Mouse (Mus musculus) MEL (cell line): ENCODE measurements around the gene Fam167b. TPM values are rescaled to one million over a fixed set of nuclear protein-coding genes. Genes with fewer than 3 reads are reported as not detected.
"Not testable (repeated sequence)": the region's sequence is repeated elsewhere in the genome, so short reads cannot be mapped to it uniquely, and the experiment has no call there.

Experiments used
- DNase-seq: peaks from one replicate; pipeline ENCODE4 v3.0.0; 2011; ENCODE audit warnings: low read depth, low spot score
- H3K27ac ChIP-seq: 2 replicates; pipeline ENCODE4 v1.5.1; 2012; ENCODE audit warnings: low read depth, mild to moderate bottlenecking, control low read depth, low read length, moderate library complexity; ENCODE audit not compliant: control insufficient read depth
- H3K27me3 ChIP-seq, 2 experiments: fragments of 150-350 bp in 1 of 2; sonication (generic) in 1 of 2; 2 replicates each; pipeline ENCODE4 v1.6.1; 2012; ENCODE audit warnings: low read length in 2 of 2, mild to moderate bottlenecking in 2 of 2, improper control_type of control experiment in 1 of 2, moderate library complexity in 1 of 2; ENCODE audit not compliant: insufficient read depth in 2 of 2, control insufficient read depth in 1 of 2
- H3K36me3 ChIP-seq, 2 experiments: 2 replicates each; pipeline ENCODE4 v1.6.1; 2012 to 2014; ENCODE audit warnings: low read length in 2 of 2, improper control_type of control experiment in 1 of 2, inconsistent platforms in 1 of 2, mild to moderate bottlenecking in 1 of 2; ENCODE audit not compliant: insufficient read depth in 2 of 2, control insufficient read depth in 1 of 2
- H3K4me1 ChIP-seq, 2 experiments: fragments of 150-350 bp in 1 of 2; sonication (generic) in 1 of 2; 2 replicates each; pipeline ENCODE4 v1.6.1; 2012; ENCODE audit warnings: low read length in 2 of 2, improper control_type of control experiment in 1 of 2, mild to moderate bottlenecking in 1 of 2; ENCODE audit not compliant: insufficient read depth in 2 of 2, control insufficient read depth in 1 of 2
- H3K4me3 ChIP-seq, 2 experiments: fragments of 150-350 bp in 1 of 2; sonication (generic) in 1 of 2; 2 replicates each; pipeline ENCODE4 v1.5.1; 2012; ENCODE audit warnings: low read depth in 2 of 2, low read length in 2 of 2, mild to moderate bottlenecking in 2 of 2, moderate library complexity in 2 of 2, control low read depth in 1 of 2, improper control_type of control experiment in 1 of 2; ENCODE audit not compliant: control insufficient read depth in 1 of 2, insufficient read depth in 1 of 2
- H3K79me2 ChIP-seq: 2 replicates; pipeline ENCODE4 v1.6.1; 2012; ENCODE audit warnings: mild to moderate bottlenecking, low read length, moderate library complexity; ENCODE audit not compliant: control insufficient read depth, poor library complexity, insufficient read depth
- H3K9ac ChIP-seq: 2 replicates; pipeline ENCODE4 v1.6.1; 2012; ENCODE audit warnings: low read depth, mild to moderate bottlenecking, control low read depth, low read length, moderate library complexity; ENCODE audit not compliant: control insufficient read depth, poor library complexity, severe bottlenecking
- H3K9me3 ChIP-seq: fragments of 150-350 bp; sonication (generic); replicated peaks from 2 replicates; pipeline ENCODE4 v1.6.1; 2012; ENCODE audit warnings: mild to moderate bottlenecking, low read length, improper control_type of control experiment, moderate library complexity; ENCODE audit not compliant: insufficient read depth
- BHLHE40 ChIP-seq: IDR thresholded peaks from 2 replicates; pipeline ENCODE4 v1.6.1; 2012; ENCODE audit warnings: low read depth, mild to moderate bottlenecking, inconsistent platforms, low read length, improper control_type of control experiment, borderline replicate concordance
- CHD2 ChIP-seq: IDR thresholded peaks from 2 replicates; pipeline ENCODE4 v1.6.1; 2011; ENCODE audit warnings: low read length, improper control_type of control experiment
- CTCF ChIP-seq, 3 experiments: IDR thresholded peaks in 2 of 3; conservative IDR thresholded peaks in 1 of 3; 2 replicates each; pipeline ENCODE4 v1.5.1; 2011 to 2012; ENCODE audit warnings: low read length in 3 of 3, low read depth in 2 of 3, mild to moderate bottlenecking in 2 of 3, improper control_type of control experiment in 1 of 3, inconsistent platforms in 1 of 3, mixed read lengths in 1 of 3, moderate library complexity in 1 of 3; ENCODE audit not compliant: control insufficient read depth in 1 of 3, insufficient read depth in 1 of 3, poor library complexity in 1 of 3, severe bottlenecking in 1 of 3
- EP300 ChIP-seq, 2 experiments: IDR thresholded peaks; 2 replicates each; pipeline ENCODE4 v1.6.1; 2011; ENCODE audit warnings: improper control_type of control experiment in 2 of 2, low read length in 2 of 2, low read depth in 1 of 2, mild to moderate bottlenecking in 1 of 2
- ETS1 ChIP-seq: IDR thresholded peaks from 2 replicates; pipeline ENCODE4 v1.6.1; 2012; ENCODE audit warnings: low read depth, mild to moderate bottlenecking, inconsistent platforms, low read length, improper control_type of control experiment, moderate library complexity
- GATA1 ChIP-seq: IDR thresholded peaks from 2 replicates; pipeline ENCODE4 v1.6.1; 2011; ENCODE audit warnings: low read depth, low read length, improper control_type of control experiment
- HCFC1 ChIP-seq: IDR thresholded peaks from 2 replicates; pipeline ENCODE4 v1.6.1; 2012; ENCODE audit warnings: low read depth, mild to moderate bottlenecking, inconsistent platforms, low read length, improper control_type of control experiment, moderate library complexity
- JUND ChIP-seq: IDR thresholded peaks from 2 replicates; pipeline ENCODE4 v1.6.1; 2011; ENCODE audit warnings: low read depth, mild to moderate bottlenecking, improper control_type of control experiment, low read length
- MAX ChIP-seq: IDR thresholded peaks from 2 replicates; pipeline ENCODE4 v1.6.1; 2011; ENCODE audit warnings: low read length, improper control_type of control experiment
- MEF2A ChIP-seq: IDR thresholded peaks from 2 replicates; pipeline ENCODE4 v1.6.1; 2014; ENCODE audit warnings: low read depth, mild to moderate bottlenecking, inconsistent platforms, low read length, improper control_type of control experiment; ENCODE audit not compliant: poor library complexity, insufficient replicate concordance, severe bottlenecking; ENCODE audit errors: extremely low read depth
- MXI1 ChIP-seq: IDR thresholded peaks from 2 replicates; pipeline ENCODE4 v1.6.1; 2011; ENCODE audit warnings: mild to moderate bottlenecking, low read depth, low read length, improper control_type of control experiment
- MYB ChIP-seq: IDR thresholded peaks from 2 replicates; pipeline ENCODE4 v1.6.1; 2011; ENCODE audit warnings: mild to moderate bottlenecking, low read depth, low read length, improper control_type of control experiment
- RAD21 ChIP-seq: IDR thresholded peaks from 2 replicates; pipeline ENCODE4 v1.6.1; 2011; ENCODE audit warnings: mild to moderate bottlenecking, low read depth, low read length, improper control_type of control experiment
- RCOR1 ChIP-seq: IDR thresholded peaks from 2 replicates; pipeline ENCODE4 v1.6.1; 2012; ENCODE audit warnings: low read depth, mild to moderate bottlenecking, inconsistent platforms, low read length, improper control_type of control experiment
- SIN3A ChIP-seq: IDR thresholded peaks from 2 replicates; pipeline ENCODE4 v1.6.1; 2012; ENCODE audit warnings: low read length, improper control_type of control experiment, inconsistent platforms
- SMC3 ChIP-seq: IDR thresholded peaks from 2 replicates; pipeline ENCODE4 v1.6.1; 2011; ENCODE audit warnings: low read depth, low read length, improper control_type of control experiment
- TAL1 ChIP-seq: IDR thresholded peaks from 2 replicates; pipeline ENCODE4 v1.6.1; 2012; ENCODE audit warnings: mild to moderate bottlenecking, inconsistent platforms, low read length, moderate library complexity, mixed read lengths
- TBP ChIP-seq: IDR thresholded peaks from 2 replicates; pipeline ENCODE4 v1.8.0; 2011; ENCODE audit warnings: low read depth, low read length, improper control_type of control experiment
- TCF12 ChIP-seq: IDR thresholded peaks from 2 replicates; pipeline ENCODE4 v1.6.1; 2014; ENCODE audit warnings: low read depth, mild to moderate bottlenecking, inconsistent platforms, low read length, improper control_type of control experiment, moderate library complexity
- UBTF ChIP-seq: IDR thresholded peaks from 2 replicates; pipeline ENCODE4 v1.6.1; 2012; ENCODE audit warnings: low read depth, mild to moderate bottlenecking, inconsistent platforms, low read length, improper control_type of control experiment, moderate library complexity, borderline replicate concordance; ENCODE audit not compliant: insufficient read depth
- USF2 ChIP-seq, 2 experiments: IDR thresholded peaks; 2 replicates each; pipeline ENCODE4 v1.6.1; 2011 to 2012; ENCODE audit warnings: improper control_type of control experiment in 2 of 2, low read length in 2 of 2, borderline replicate concordance in 1 of 2, inconsistent platforms in 1 of 2, low read depth in 1 of 2, mild to moderate bottlenecking in 1 of 2; ENCODE audit not compliant: insufficient read depth in 1 of 2
- ZC3H11A ChIP-seq: IDR thresholded peaks from 2 replicates; pipeline ENCODE4 v1.6.1; 2012; ENCODE audit warnings: low read depth, mild to moderate bottlenecking, inconsistent platforms, low read length, improper control_type of control experiment
- ZNF384 ChIP-seq: IDR thresholded peaks from 2 replicates; pipeline ENCODE4 v1.6.1; 2012; ENCODE audit warnings: low read depth, mild to moderate bottlenecking, inconsistent platforms, low read length, improper control_type of control experiment
- polyA plus RNA-seq, 2 experiments: library from polyadenylated mRNA; stranded (reverse) in 1 of 2; unstranded in 1 of 2; fragments of >175 nt in 1 of 2; fragments of >200 nt in 1 of 2; gene quantifications; 2 replicates each; pipeline versions ENCODE4 v1.2.1 to v1.2.4; 2012; ENCODE audit warnings: low replicate concordance in 2 of 2, low read depth in 1 of 2; ENCODE audit not compliant: insufficient read length in 2 of 2, insufficient read depth in 1 of 2, missing spikeins in 1 of 2
- total RNA-seq: library from RNA; depleted of rRNA; stranded (reverse); fragments of 300-350 nt; gene quantifications from 2 replicates; pipeline ENCODE4 v1.2.3, GENCODE M21; 2012

Fam167b gene
- total and polyA plus RNA-seq, 3 experiments: not detected

GRCm38 (mm10) chr4:129549306-129549705 lies 29.0 kb downstream of the Fam167b start:
- Histone ChIP-seq H3K79me2 (no peaks in the 10 kb centered on the region), H3K36me3 (peaks cover 0 to 17% of the 10 kb centered on the region in 2 experiments; a peak in 2 of 4 replicates)
- peak; percentile 69 for DNase-seq

GRCm38 (mm10) chr4:129547631-129548030 lies 30.7 kb downstream of the Fam167b start:
- Histone ChIP-seq H3K4me1 (peaks cover 8 to 14% of the 10 kb centered on the region in 2 experiments), H3K36me3 (peaks cover 0 to 17% of the 10 kb centered on the region in 2 experiments; a peak in 2 of 4 replicates), H3K9ac (0 out of 2 replicates have a peak overlapping the region, but pooled peaks have one; percentile 26), H3K27ac (peak overlapping the region; percentile 83)
- DNase-seq: peak; percentile 82
- not testable (repeated sequence) for H3K27me3 ChIP-seq, H3K4me3 ChIP-seq, H3K79me2 ChIP-seq, H3K9me3 ChIP-seq
- peak; percentile 47; the same call in 1 of the 2 replicates for TF ChIP-seq ETS1
- peak in 1 of 2 experiments; percentile 64; a peak in 2 of 4 replicates for TF ChIP-seq EP300 (IDR thresholded peaks at IDR 0.05; ENCODE audit: low read depth in 1 of 2, low read length in 2 of 2)
- TF ChIP-seq SIN3A: peak; percentile 33; the same call in 1 of the 2 replicates
- peak; percentile 93 for TF ChIP-seq ZNF384
- 0 out of 2 replicates have a peak, but pooled peaks have one; percentile 38 for TF ChIP-seq MYB

More at GRCm38 (mm10) chr4:129549306-129549705, 29.0 kb downstream of the Fam167b start:
- Histone ChIP-seq H3K9me3 (no peaks in the 10 kb centered on the region), H3K9ac (no peak overlapping the region), H3K4me1 (peaks cover 8 to 14% of the 10 kb centered on the region in 2 experiments), H3K27ac (no peak overlapping the region), H3K4me3 (no peak overlapping the region), H3K27me3 (no peaks in the 10 kb centered on the region)
- TF ChIP-seq RAD21 (peak; percentile 40), ZNF384 (0 out of 2 replicates have a peak, but pooled peaks have one; percentile 41), JUND (no peak), TBP (no peak), ZC3H11A (0 out of 2 replicates have a peak, but pooled peaks have one; percentile 17), TCF12 (no peak), USF2 (IDR thresholded peaks at IDR 0.05; ENCODE audit: borderline replicate concordance in 1 of 2, insufficient read depth in 1 of 2, low read depth in 1 of 2, low read length in 2 of 2) (no peak), SMC3 (peak; percentile 47), CTCF (IDR thresholded peaks at IDR 0.05 in 2 of 3, conservative IDR thresholded peaks at IDR 0.05 in 1 of 3; ENCODE audit: control insufficient read depth in 1 of 3, insufficient read depth in 1 of 3, low read depth in 2 of 3, low read length in 3 of 3, poor library complexity in 1 of 3, severe bottlenecking in 1 of 3) (peak; percentile 36 to 69 (median 63))

- Histone ChIP-seq H3K27ac (no peak overlapping the region), H3K4me1 (peaks cover 8 to 26% of the 10 kb centered on the region in 2 experiments)
- TF ChIP-seq GATA1 (no peak), CHD2 (no peak), MYB (no peak), MAX (no peak), MXI1 (no peak), CTCF (IDR thresholded peaks at IDR 0.05 in 2 of 3, conservative IDR thresholded peaks at IDR 0.05 in 1 of 3; ENCODE audit: control insufficient read depth in 1 of 3, insufficient read depth in 1 of 3, low read depth in 2 of 3, low read length in 3 of 3, poor library complexity in 1 of 3, severe bottlenecking in 1 of 3) (no peak), ZNF384 (no peak), USF2 (IDR thresholded peaks at IDR 0.05; ENCODE audit: borderline replicate concordance in 1 of 2, insufficient read depth in 1 of 2, low read depth in 1 of 2, low read length in 2 of 2) (no peak), TAL1 (no peak), ZC3H11A (no peak), BHLHE40 (no peak), RCOR1 (no peak), UBTF (no peak), EP300 (IDR thresholded peaks at IDR 0.05; ENCODE audit: low read depth in 1 of 2, low read length in 2 of 2) (no peak), HCFC1 (no peak), MEF2A (no peak)
These were observed 34.2 kb downstream of the Fam167b start for GRCm38 (mm10) chr4:129544106-129544505.

More at GRCm38 (mm10) chr4:129544106-129544505, 34.2 kb downstream of the Fam167b start:
- H3K36me3 ChIP-seq: peaks cover 0 to 30% of the 10 kb centered on the region in 2 experiments; a peak in 3 of 4 replicates
- peaks cover 26% of the 10 kb centered on the region for H3K79me2 ChIP-seq
- no peak for DNase-seq
- no peaks in the 10 kb centered on the region for H3K27me3 ChIP-seq
- H3K4me3 ChIP-seq: no peak overlapping the region
- no peaks in the 10 kb centered on the region for H3K9me3 ChIP-seq
- no peak overlapping the region for H3K9ac ChIP-seq
